ENCODE assay signal across 16 mouse cellular contexts in genomic region chr1:135770237-135770636, GRCm38 (mm10). TPM values are rescaled to one million over a fixed set of nuclear protein-coding genes. Genes with fewer than 3 reads are reported as not detected.
DNase-seq lines count a peak whose midpoint lies in the region; ATAC-seq and TF ChIP-seq lines count a peak whose summit lies in the region.
"Had no signal": no experiment of that assay in that cellular context is flagged by ENCODE, and none has a peak within 500 bp of the region (broad histone marks: within the 10 kb centered on the region; RNA-seq: fewer than 3 reads in every experiment).

No protein-coding gene starts in this region.

- TF ChIP-seq POLR2A in embryonic fibroblast, embryonic 13.5 days (IDR thresholded peaks at IDR 0.05; ENCODE audit: low read depth, low read length) = no peak

- H3K9me3 ChIP-seq in heart, embryonic 14.5 days (ENCODE audit: control insufficient read depth, low read length) = no peaks in the 10 kb centered on the region
- H3K9me3 ChIP-seq in lung, postnatal 0 days (ENCODE audit: low read length) = no peaks in the 10 kb centered on the region
- no peaks in the 10 kb centered on the region for H3K9me3 ChIP-seq in stomach, postnatal 0 days (ENCODE audit: control insufficient read depth, low read length)
- H3K9me3 ChIP-seq: forebrain, embryonic 13.5 days; liver, embryonic 12.5 days; lung, embryonic 15.5 days had no signal

- no peak for TF ChIP-seq EP300 in lung, postnatal 0 days (IDR thresholded peaks at IDR 0.05)
- no peak for TF ChIP-seq EP300 in stomach, postnatal 0 days (optimal IDR thresholded peaks at IDR 0.05)

- TF ChIP-seq CTCF in lung, postnatal 0 days (IDR thresholded peaks at IDR 0.05) = no peak
- no peak for TF ChIP-seq CTCF in embryonic fibroblast, embryonic 13.5 days (IDR thresholded peaks at IDR 0.05; ENCODE audit: borderline replicate concordance, insufficient read depth, low read length)
- TF ChIP-seq CTCF in stomach, postnatal 0 days (IDR thresholded peaks at IDR 0.05; ENCODE audit: low read depth) = no peak

- H3K27me3 ChIP-seq in heart, embryonic 14.5 days (ENCODE audit: control insufficient read depth, insufficient read depth, low read length) = no peaks in the 10 kb centered on the region
- H3K27me3 ChIP-seq in lung, postnatal 0 days (replicated peaks; ENCODE audit: insufficient read depth, low read length) = no peaks in the 10 kb centered on the region
- no peaks in the 10 kb centered on the region for H3K27me3 ChIP-seq in stomach, postnatal 0 days (ENCODE audit: control insufficient read depth, insufficient read depth, low read length)
- H3K27me3 ChIP-seq: lung, embryonic 15.5 days had no signal

- peaks cover 41 to 49% of the 10 kb centered on the region in 2 experiments for H3K4me1 ChIP-seq in heart, embryonic 14.5 days (ENCODE audit: control insufficient read depth in 2 of 2, insufficient read depth in 2 of 2, low read length in 2 of 2)
- peaks cover 13% of the 10 kb centered on the region; the same call in 1 of the 2 replicates for H3K4me1 ChIP-seq in lung, postnatal 0 days (ENCODE audit: insufficient read depth, low read depth, low read length)
- peaks cover 11% of the 10 kb centered on the region for H3K4me1 ChIP-seq in embryonic fibroblast, embryonic 13.5 days (ENCODE audit: control insufficient read depth, insufficient read depth, low read length)
- H3K4me1 ChIP-seq in stomach, postnatal 0 days (replicated peaks; ENCODE audit: control insufficient read depth, insufficient read depth) = peaks cover 5% of the 10 kb centered on the region

- ATAC-seq in heart, embryonic 14.5 days (ENCODE audit: insufficient number of reproducible peaks, insufficient read depth, low FRiP score, low read depth) = no peak
- ATAC-seq in lung, postnatal 0 days = no peak
- no peak for ATAC-seq in stomach, postnatal 0 days (ENCODE audit: low FRiP score, low TSS enrichment)
- ATAC-seq: forebrain, embryonic 13.5 days; liver, embryonic 12.5 days had no signal

- H3K9ac ChIP-seq in heart, embryonic 14.5 days (ENCODE audit: low read length) = peak overlapping the region; percentile 61
- no peak overlapping the region for H3K9ac ChIP-seq in lung, postnatal 0 days (replicated peaks; ENCODE audit: low read depth)
- no peak overlapping the region; the same call in 1 of the 2 replicates for H3K9ac ChIP-seq in stomach, postnatal 0 days (ENCODE audit: low read length)
- H3K9ac ChIP-seq: forebrain, embryonic 13.5 days; liver, embryonic 12.5 days; lung, embryonic 15.5 days had no signal

- H3K27ac ChIP-seq in heart, embryonic 14.5 days (replicated peaks in 1 of 2; ENCODE audit: control insufficient read depth in 1 of 2, insufficient read depth in 1 of 2, low read depth in 2 of 2, low read length in 2 of 2) = peak overlapping the region; percentile 55 to 76
- 0 out of 2 replicates have a peak overlapping the region, but pooled peaks have one; percentile 51 for H3K27ac ChIP-seq in lung, postnatal 0 days (ENCODE audit: low read length)
- peak overlapping the region; percentile 39 for H3K27ac ChIP-seq in embryonic fibroblast, embryonic 13.5 days (ENCODE audit: insufficient read depth, low read length)
- H3K27ac ChIP-seq in stomach, postnatal 0 days (replicated peaks) = peak overlapping the region; percentile 87
- H3K27ac ChIP-seq: forebrain, embryonic 13.5 days; liver, embryonic 12.5 days had no signal

- H3K4me3 ChIP-seq in heart, embryonic 14.5 days (ENCODE audit: control insufficient read depth in 1 of 2, insufficient read depth in 1 of 2, low read depth in 1 of 2, low read length in 2 of 2) = no peak overlapping the region
- H3K4me3 ChIP-seq in lung, postnatal 0 days (ENCODE audit: low read depth, low read length) = no peak overlapping the region
- peak overlapping the region; percentile 95; the same call in 1 of the 2 replicates for H3K4me3 ChIP-seq in embryonic fibroblast, embryonic 13.5 days (ENCODE audit: insufficient read depth, low read length)
- H3K4me3 ChIP-seq in stomach, postnatal 0 days (ENCODE audit: low read depth, low read length) = no peak overlapping the region
- H3K4me3 ChIP-seq: forebrain, embryonic 13.5 days; liver, embryonic 12.5 days; lung, embryonic 15.5 days had no signal

- H3K4me2 ChIP-seq in heart, embryonic 14.5 days (ENCODE audit: low read length) = peak overlapping the region; percentile 9; the same call in 1 of the 2 replicates
- no peak overlapping the region for H3K4me2 ChIP-seq in lung, postnatal 0 days (replicated peaks; ENCODE audit: low read depth, low read length)
- H3K4me2 ChIP-seq in stomach, postnatal 0 days (replicated peaks; ENCODE audit: low read depth) = peak overlapping the region; percentile 32; the same call in 1 of the 2 replicates
- H3K4me2 ChIP-seq: forebrain, embryonic 13.5 days; liver, embryonic 12.5 days; lung, embryonic 15.5 days had no signal

- 68% methylated on average over 7 of the region's 7 CpGs for WGBS in heart, embryonic 14.5 days
- WGBS in lung, postnatal 0 days = 67% methylated on average over 7 of the region's 7 CpGs
- WGBS in stomach, postnatal 0 days = 62% methylated on average over 7 of the region's 7 CpGs

- peaks cover 30% of the 10 kb centered on the region for H3K36me3 ChIP-seq in heart, embryonic 14.5 days (ENCODE audit: control insufficient read depth, insufficient read depth, low read length)
- H3K36me3 ChIP-seq in lung, postnatal 0 days (ENCODE audit: insufficient read depth, low read length) = no peaks in the 10 kb centered on the region
- peaks cover 6% of the 10 kb centered on the region; the same call in 1 of the 2 replicates for H3K36me3 ChIP-seq in stomach, postnatal 0 days (ENCODE audit: control insufficient read depth, insufficient read depth, low read length)

- DNase-seq in heart, adult 18-20 months = no peak
- no peak for DNase-seq in lung, postnatal 0 days (ENCODE audit: low spot score)
- no peak for DNase-seq in lung, postnatal 36 days
- DNase-seq in stomach, postnatal 0 days (ENCODE audit: low spot score) = no peak
- no peak for DNase-seq in gastrocnemius, postnatal 4 days (ENCODE audit: low spot score in 2 of 2)
- DNase-seq: cerebellum, postnatal 14 days; layer of hippocampus, adult 9-11 months; thymus, postnatal 36 days had no signal

RNA-seq across cellular contexts. Expression of gene Phlda3, which starts 4.3 kb away (rescaled TPM):
- 72.4 and 77.2 TPM in 2 replicates for polyA plus RNA-seq in heart, embryonic 14.5 days (2014; fragmentation: Nextera tagmentation; extraction: Ambion mirVana)
- 10 to 100 TPM; 11.0 to 11.7 TPM for total RNA-seq in heart, adult 18-20 months (2021)
- polyA plus RNA-seq in lung, postnatal 0 days (2015; fragmentation: Nextera tagmentation; extraction: Ambion mirVana) = 80.7 and 82.0 TPM in 2 replicates
- 147 and 179 TPM in 2 replicates for polyA plus RNA-seq in embryonic fibroblast, embryonic 13.5 days (2011; ENCODE audit: insufficient read length, low read depth, missing spikeins)
- polyA plus RNA-seq in stomach, postnatal 0 days (2015; fragmentation: Nextera tagmentation; extraction: Ambion mirVana) = 91.1 and 92.2 TPM in 2 replicates
- 10 to 100 TPM; 30.6 to 38.0 TPM for total RNA-seq in gastrocnemius, postnatal 4 days (2021)
- total RNA-seq: hematopoietic stem cell, adult 5-6 weeks had no signal

RNA-seq across cellular contexts. Expression of gene Tnni1, which starts 9.0 kb away (rescaled TPM):
- 5,020 and 5,035 TPM in 2 replicates for polyA plus RNA-seq in heart, embryonic 14.5 days (2014; fragmentation: Nextera tagmentation; extraction: Ambion mirVana)
- 1 to 10 TPM; 1.5 to 1.7 TPM for total RNA-seq in heart, adult 18-20 months (2021)
- polyA plus RNA-seq in lung, postnatal 0 days (2015; fragmentation: Nextera tagmentation; extraction: Ambion mirVana) = 26.1 and 31.2 TPM in 2 replicates
- 1.1 and 1.5 TPM in 2 replicates for polyA plus RNA-seq in embryonic fibroblast, embryonic 13.5 days (2011; ENCODE audit: insufficient read length, low read depth, missing spikeins)
- 4.2 and 6.8 TPM in 2 replicates for polyA plus RNA-seq in stomach, postnatal 0 days (2015; fragmentation: Nextera tagmentation; extraction: Ambion mirVana)
- 100 to 1,000 TPM; 298 to 331 TPM for total RNA-seq in gastrocnemius, postnatal 4 days (2021)
- total RNA-seq: hematopoietic stem cell, adult 5-6 weeks; monocyte, adult 5-6 weeks had no signal

RNA-seq across cellular contexts. Expression of gene Lad1, which starts 48.2 kb away (rescaled TPM):
- 3.1 and 4.8 TPM in 2 replicates for polyA plus RNA-seq in heart, embryonic 14.5 days (2014; fragmentation: Nextera tagmentation; extraction: Ambion mirVana)
- 1 to 10 TPM; 5.9 to 8.3 TPM for total RNA-seq in heart, adult 18-20 months (2021)
- polyA plus RNA-seq in lung, postnatal 0 days (2015; fragmentation: Nextera tagmentation; extraction: Ambion mirVana) = 4.4 and 6.0 TPM in 2 replicates
- polyA plus RNA-seq in embryonic fibroblast, embryonic 13.5 days (2011; ENCODE audit: insufficient read length, low read depth, missing spikeins) = not detected in 2 replicates
- polyA plus RNA-seq in stomach, postnatal 0 days (2015; fragmentation: Nextera tagmentation; extraction: Ambion mirVana) = 128 and 140 TPM in 2 replicates
- under 1 TPM; 0.39 to 0.44 TPM for total RNA-seq in gastrocnemius, postnatal 4 days (2021)
- total RNA-seq: adrenal gland, postnatal 36 days; hematopoietic stem cell, adult 5-6 weeks; monocyte, adult 5-6 weeks had no signal

RNA-seq across cellular contexts. Expression of gene Csrp1, which starts 50.4 kb away (rescaled TPM):
- polyA plus RNA-seq in heart, embryonic 14.5 days (2014; fragmentation: Nextera tagmentation; extraction: Ambion mirVana) = 133 and 220 TPM in 2 replicates
- total RNA-seq in heart, adult 18-20 months (2021) = 10 to 100 TPM; 47.0 to 51.1 TPM
- polyA plus RNA-seq in lung, postnatal 0 days (2015; fragmentation: Nextera tagmentation; extraction: Ambion mirVana) = 449 and 545 TPM in 2 replicates
- 453 and 629 TPM in 2 replicates for polyA plus RNA-seq in embryonic fibroblast, embryonic 13.5 days (2011; ENCODE audit: insufficient read length, low read depth, missing spikeins)
- polyA plus RNA-seq in stomach, postnatal 0 days (2015; fragmentation: Nextera tagmentation; extraction: Ambion mirVana) = 418 and 496 TPM in 2 replicates
- 100 to 1,000 TPM; 109 to 114 TPM for total RNA-seq in gastrocnemius, postnatal 4 days (2021)

Comparison
In these comparisons a context has a peak if more than half of its experiments do, and no peak if none do; other contexts are left out.
1. RNA of gene Tnni1, which starts 9.0 kb away (polyA plus RNA-seq): 5,020 to 5,035 TPM in heart, embryonic 14.5 days; 26.1 to 31.2 TPM in lung, postnatal 0 days, 4.2 to 6.8 TPM in stomach, postnatal 0 days and 1.1 to 1.5 TPM in embryonic fibroblast, embryonic 13.5 days; every median in the first group is over 100 times any median in the second.
2. RNA of gene Lad1, which starts 48.2 kb away (polyA plus RNA-seq): 128 to 140 TPM in stomach, postnatal 0 days; 3.1 to 4.8 TPM in heart, embryonic 14.5 days, 4.4 to 6.0 TPM in lung, postnatal 0 days and not detected in embryonic fibroblast, embryonic 13.5 days; every median in the first group is over 10 times any median in the second.
3. Peak in every context shown above with its lines, with median percentiles within 50 percentile points of each other: H3K27ac ChIP-seq.